Mouse (Mus musculus) activated CD4-positive, CD25-positive, alpha-beta regulatory T cell (primary cell): Measurements from ENCODE around the gene Tmem198b. TPM values are rescaled to one million over a fixed set of nuclear protein-coding genes. Genes with fewer than 3 reads are reported as not detected.

Experiments used
- polyA plus RNA-seq, 2 experiments: library from polyadenylated mRNA; unstranded; fragments of 100-300 nt; shearing (Covaris generic); gene quantifications; one replicate each; pipeline ENCODE4 v1.2.1; 2017

The Tmem198b gene
- polyA plus RNA-seq: 1 to 10 TPM; 2.8 to 4.2 TPM

DNA sequence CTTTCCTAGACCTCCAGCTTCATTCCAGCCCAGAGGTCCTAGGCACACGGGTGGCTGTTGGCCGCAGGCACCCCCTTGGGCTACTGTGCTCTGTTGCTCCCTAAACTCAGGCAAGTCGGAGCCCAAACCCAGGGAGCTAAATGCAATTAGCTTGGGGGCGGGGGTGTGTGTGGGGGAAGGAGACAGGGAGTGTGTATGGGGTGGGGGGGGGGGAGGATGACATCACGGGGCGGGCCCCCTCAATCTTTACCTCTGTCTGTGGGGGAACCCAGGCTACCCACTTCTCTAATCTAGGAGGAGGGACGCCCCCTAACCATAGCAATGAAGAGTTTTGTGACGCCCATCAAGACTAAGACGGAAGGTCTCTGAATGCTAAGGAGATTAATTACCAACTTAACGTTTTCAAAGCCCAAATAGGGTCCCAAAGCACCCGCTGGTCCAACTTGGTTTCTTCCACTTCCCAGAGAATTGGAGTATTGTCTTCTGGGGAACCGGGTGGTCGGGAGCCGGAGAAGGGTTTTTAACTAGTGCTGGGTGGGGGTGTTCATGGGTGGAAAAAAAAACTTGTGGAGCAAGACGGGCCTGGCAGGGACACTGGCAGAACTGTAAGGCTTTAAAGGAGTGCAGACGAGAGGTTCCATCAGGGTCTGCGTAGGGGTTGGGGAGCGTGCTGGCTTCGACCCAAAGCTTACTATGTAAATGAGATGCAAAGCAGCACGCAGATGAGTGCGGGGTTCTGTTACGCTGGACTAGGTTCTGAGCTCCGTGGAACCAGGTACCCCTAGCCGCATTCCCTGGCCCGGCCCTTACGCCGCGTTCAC, at the start of gene Tmem198b:
Tmem198b (minus strand) TSS at position 100 of the 821 bp plus-strand sequence.

DNA sequence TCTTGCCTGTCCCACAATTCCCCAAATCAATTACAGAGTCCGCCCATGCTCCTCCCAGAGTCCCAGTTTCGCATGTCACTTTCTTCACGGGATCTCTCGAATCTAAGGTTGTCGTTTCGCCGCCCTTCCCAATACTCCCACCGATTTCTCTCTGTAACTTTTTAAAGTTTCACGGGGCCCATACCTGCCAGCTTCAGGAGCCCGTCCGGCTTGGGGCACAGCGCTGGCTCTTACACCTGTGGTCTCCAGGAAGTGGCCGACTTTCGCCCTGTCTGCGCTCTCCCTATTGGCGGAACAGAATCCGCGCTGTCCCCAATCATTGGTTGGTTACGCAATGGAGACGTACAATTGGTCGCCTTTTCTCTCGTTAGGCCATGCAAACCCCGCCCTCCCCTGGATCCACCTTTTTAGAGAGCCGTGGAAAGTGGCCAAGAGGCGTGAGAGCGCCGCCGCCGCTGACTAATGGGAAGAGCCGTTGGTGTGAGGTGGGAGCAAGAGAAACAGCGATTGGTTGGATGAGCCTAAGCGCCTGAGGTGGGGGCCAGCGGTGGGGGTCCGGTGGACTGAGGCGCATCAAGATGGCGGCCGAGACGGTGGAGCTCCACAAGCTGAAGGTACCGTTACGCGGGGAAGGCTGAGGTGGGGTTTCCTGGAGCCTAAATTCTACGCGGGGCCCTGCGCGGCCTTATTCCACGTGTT, 17.3 kb upstream of the Tmem198b start, which contains the start of gene Ormdl2:
Ormdl2 (minus strand) TSS at position 288 of the 699 bp plus-strand sequence.

DNA sequence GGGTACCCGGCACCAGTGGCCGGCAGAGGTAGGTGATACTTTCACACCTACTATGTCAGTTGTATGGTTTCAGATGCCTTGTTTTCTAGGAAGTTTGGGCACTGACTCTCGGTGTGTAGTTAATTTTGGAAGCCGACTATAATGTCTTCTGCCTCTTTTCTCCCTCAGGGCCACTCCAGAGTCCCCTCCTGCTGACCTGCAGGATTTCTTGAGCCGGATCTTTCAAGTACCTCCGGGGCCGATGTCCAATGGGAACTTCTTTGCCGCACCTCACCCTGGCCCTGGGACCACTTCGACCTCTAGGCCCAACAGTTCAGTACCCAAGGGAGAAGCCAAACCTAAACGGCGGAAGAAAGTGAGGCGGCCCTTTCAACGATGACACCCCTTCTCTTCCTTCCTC, 12.9 kb upstream of the Tmem198b start, which contains the start of gene Sarnp:
Sarnp (plus strand) TSS at position 301 of the 400 bp plus-strand sequence.

DNA sequence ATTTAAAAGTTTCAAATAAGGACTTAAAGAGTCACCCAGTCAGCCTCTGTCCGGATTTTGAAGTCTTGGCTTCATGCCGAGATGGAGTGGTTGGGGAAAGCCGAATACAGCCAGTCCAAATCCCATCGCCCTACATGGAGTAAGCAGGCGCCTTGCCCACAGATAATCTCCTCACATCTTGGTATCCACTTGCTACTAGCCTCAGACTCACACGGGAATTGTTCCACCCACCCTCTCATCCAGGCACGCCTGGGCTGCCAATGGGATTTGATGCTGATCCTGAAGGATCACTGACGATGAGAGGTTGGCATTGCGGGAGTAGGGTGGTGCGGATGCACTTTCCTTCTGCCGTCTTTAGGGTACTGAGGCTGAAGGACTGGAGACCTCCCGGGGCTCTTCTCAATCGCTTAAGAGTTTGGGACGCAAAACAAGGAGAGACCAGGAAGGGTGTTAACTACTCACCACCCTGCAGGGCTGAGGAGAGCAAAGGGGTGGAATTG, 349 bp downstream of the Tmem198b start, which contains the start of gene Dnajc14:
Dnajc14 (plus strand) TSS at position 292 of the 500 bp plus-strand sequence.

DNA sequence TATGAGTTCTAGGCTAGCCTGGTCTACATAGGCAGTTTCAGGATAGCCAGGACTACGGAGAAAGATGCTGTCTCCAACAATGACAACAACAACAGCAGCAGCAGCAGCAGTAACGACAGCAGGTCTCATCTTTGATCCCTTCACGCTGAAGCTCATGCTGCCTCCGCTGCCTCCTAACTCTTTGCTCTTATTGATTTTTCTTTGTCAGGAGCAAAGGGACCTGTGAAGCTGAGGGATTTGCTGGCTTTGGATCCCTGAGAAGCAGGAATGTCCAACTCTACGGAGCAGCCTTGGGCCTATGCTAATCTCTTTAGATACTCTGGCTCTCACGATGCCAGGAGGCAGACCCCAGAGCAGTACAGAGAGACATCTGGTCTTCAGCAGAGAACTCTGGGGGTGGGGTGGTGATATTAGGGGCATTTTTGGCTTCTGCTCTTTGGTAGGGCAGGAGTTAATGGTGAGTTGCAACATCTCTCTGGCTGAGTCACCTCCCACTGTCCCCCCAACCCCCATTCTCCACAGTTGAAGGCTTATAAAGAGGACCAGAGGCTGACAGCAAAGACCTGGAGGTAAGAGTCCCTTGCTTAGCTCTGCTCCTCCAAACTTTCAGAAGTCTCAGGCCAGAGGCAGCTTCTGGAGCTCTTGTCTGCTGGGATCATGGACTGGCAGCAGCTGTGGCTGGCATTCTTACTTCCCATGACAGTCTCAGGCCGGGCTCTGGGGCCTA, 13.6 kb downstream of the Tmem198b start, which contains the start of gene Mmp19:
Mmp19 (plus strand) TSS at position 513 of the 727 bp plus-strand sequence.

Other genes with a start within 250 kb of the Tmem198b start
- gene Pa2g4, start 238.4 kb downstream of the Tmem198b start, polyA plus RNA-seq: 10 to 100 TPM; 32.7 to 42.9 TPM
- 10 to 100 TPM in 1 of 2 experiments, 1 to 10 TPM in 1; 2.0 to 15.0 TPM for gene Erbb3, start 214.7 kb downstream of the Tmem198b start, polyA plus RNA-seq
- gene Rps26, start 177.6 kb downstream of the Tmem198b start, polyA plus RNA-seq: 1,000 to 10,000 TPM in 1 of 2 experiments, 100 to 1,000 TPM in 1; 586 to 1,014 TPM
- gene Ikzf4, start 158.4 kb downstream of the Tmem198b start, polyA plus RNA-seq: 10 to 100 TPM; 77.6 to 81.2 TPM
- 10 to 100 TPM; 45.6 to 47.3 TPM for gene Suox, start 130.3 kb downstream of the Tmem198b start, polyA plus RNA-seq
- 10 to 100 TPM; 36.9 to 40.5 TPM for gene Rab5b, start 108.1 kb downstream of the Tmem198b start, polyA plus RNA-seq
- 1 to 10 TPM; 3.4 to 6.2 TPM for gene Pmel, start 100.2 kb downstream of the Tmem198b start, polyA plus RNA-seq
- 10 to 100 TPM; 42.5 to 47.5 TPM for gene Cdk2, start 99.3 kb downstream of the Tmem198b start, polyA plus RNA-seq
- 100 to 1,000 TPM; 586 to 621 TPM for gene Dgka, start 59.5 kb downstream of the Tmem198b start, polyA plus RNA-seq
- 10 to 100 TPM; 40.9 to 52.5 TPM for gene Pym1, start 56.5 kb downstream of the Tmem198b start, polyA plus RNA-seq
- gene Mmp19, start 13.5 kb downstream of the Tmem198b start, polyA plus RNA-seq: under 1 TPM; 0.43 to 0.45 TPM
- gene Dnajc14, start 308 bp downstream of the Tmem198b start, polyA plus RNA-seq: 10 to 100 TPM; 67.6 to 90.9 TPM
- 100 to 1,000 TPM; 141 to 143 TPM for gene Sarnp, start 13.0 kb upstream of the Tmem198b start, polyA plus RNA-seq
- 10 to 100 TPM; 55.1 to 69.2 TPM for gene Ormdl2, start 17.3 kb upstream of the Tmem198b start, polyA plus RNA-seq
- 1 to 10 TPM; 3.8 to 3.9 TPM for gene Gdf11, start 87.3 kb upstream of the Tmem198b start, polyA plus RNA-seq
- 1 to 10 TPM; 2.9 to 7.2 TPM for gene Cd63, start 96.6 kb upstream of the Tmem198b start, polyA plus RNA-seq
- 10 to 100 TPM in 1 of 2 experiments, 1 to 10 TPM in 1; 9.4 to 10.6 TPM for gene Rdh5, start 118.5 kb upstream of the Tmem198b start, polyA plus RNA-seq
- 100 to 1,000 TPM; 211 to 212 TPM for gene Bloc1s1, start 119.7 kb upstream of the Tmem198b start, polyA plus RNA-seq
- gene Itga7, start 129.4 kb upstream of the Tmem198b start, polyA plus RNA-seq: 10 to 100 TPM; 10.4 to 15.0 TPM
- under 1 TPM in 1 of 2 experiments, not detected in 1; 0.33 TPM for gene Mettl7b, start 156.6 kb upstream of the Tmem198b start, polyA plus RNA-seq
- not detected for gene Olfr9, start 185.1 kb upstream of the Tmem198b start, polyA plus RNA-seq
- not detected for gene Olfr763, start 206.4 kb upstream of the Tmem198b start, polyA plus RNA-seq
- under 1 TPM in 1 of 2 experiments, not detected in 1; 0.16 TPM for gene Olfr764-ps1, start 235.5 kb upstream of the Tmem198b start, polyA plus RNA-seq
- gene Olfr765, start 245.6 kb upstream of the Tmem198b start, polyA plus RNA-seq: not detected